Mouse (Mus musculus) brain, adult 2 months (tissue): Measurements from ENCODE around the gene Cd164.

Experiments
- DNase-seq: peaks from one replicate; pipeline ENCODE4 v3.0.0; 2011; ENCODE audit warnings: low read depth, low spot score

Gene Cd164

DNA sequence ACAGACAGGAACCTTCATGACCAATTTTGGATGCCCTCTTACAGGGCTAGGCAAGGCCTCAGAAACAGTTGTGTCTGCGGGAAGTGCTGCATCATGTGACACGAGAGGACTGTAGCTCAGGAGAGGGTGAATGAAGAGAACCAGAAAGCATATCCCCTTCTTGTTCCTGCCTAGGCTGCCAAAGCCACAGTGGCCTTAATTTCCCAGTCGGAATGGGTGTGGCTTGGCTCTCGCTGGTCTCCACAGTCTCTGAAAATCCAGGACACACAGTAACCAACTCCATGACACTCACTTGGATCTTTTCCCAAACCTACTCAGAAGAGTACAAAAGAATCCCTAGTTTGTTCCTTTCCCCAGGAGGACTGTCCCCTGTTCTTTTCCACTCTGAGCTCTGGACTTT lies 18.3 kb upstream of the Cd164 start:
- peak; percentile 54 for DNase-seq

DNA sequence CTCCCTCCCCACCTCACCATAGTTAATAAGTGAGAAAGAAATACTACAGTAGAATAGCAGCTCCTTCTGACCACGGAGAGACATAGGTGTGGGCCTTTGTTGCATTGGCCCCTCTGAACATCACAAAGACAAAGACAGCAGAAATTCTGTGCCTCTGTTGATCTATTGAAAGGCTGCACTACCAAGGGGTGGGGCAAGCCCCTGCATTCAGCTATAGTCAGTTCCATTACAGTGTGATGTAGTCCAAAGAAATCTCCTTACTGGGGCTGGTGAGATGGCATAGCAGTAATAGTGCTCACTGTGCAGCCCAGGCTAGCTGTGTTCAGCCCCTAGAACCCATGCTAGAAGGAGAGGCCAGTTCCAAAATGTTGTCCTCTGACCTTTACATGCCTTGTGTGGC lies 14.2 kb upstream of the Cd164 start:
- DNase-seq: no peak

DNA sequence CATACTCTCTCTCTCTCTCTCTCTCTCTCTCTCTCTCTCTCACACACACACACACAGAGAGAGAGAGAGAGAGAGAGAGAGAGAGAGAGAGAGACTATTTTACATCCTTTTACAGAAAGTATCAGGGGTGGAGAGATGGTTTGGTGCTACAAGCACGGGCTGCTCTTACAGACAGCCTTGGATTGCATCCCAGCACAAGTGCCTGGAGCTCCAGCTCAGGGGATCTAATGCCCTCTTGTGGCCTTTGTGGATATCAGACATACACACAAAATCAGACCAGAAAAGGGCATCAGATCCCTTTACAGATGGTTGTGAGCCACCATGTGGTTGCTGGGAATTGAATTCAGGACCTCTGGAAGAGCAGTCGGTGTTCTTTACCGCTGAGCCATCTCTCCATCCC lies 13.8 kb upstream of the Cd164 start:
- peak; percentile 96 for DNase-seq

- DNase-seq: peak; percentile 36
These were observed 10.1 kb upstream of the Cd164 start for GRCm38 (mm10) chr10:41509160-41509559.

DNA sequence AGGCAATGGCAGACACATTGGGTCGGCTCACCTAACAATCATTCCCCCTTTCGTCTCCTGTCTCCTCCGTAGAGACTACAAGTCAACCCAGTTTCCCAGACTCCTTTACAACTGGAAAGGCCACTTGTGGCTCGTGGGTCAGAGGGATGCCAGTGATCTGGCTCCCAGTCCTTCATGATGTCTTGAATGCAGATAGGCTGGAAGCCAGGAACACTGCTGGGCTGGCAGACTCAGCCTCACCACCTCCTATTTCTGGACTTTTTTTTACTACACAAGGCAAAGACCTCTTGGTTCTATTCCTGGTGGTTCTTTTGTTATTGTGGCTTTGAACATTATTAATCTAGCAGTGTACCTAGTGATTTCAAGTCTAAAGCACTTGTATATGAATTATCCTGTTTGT lies 4.9 kb upstream of the Cd164 start:
- no peak for DNase-seq

DNA sequence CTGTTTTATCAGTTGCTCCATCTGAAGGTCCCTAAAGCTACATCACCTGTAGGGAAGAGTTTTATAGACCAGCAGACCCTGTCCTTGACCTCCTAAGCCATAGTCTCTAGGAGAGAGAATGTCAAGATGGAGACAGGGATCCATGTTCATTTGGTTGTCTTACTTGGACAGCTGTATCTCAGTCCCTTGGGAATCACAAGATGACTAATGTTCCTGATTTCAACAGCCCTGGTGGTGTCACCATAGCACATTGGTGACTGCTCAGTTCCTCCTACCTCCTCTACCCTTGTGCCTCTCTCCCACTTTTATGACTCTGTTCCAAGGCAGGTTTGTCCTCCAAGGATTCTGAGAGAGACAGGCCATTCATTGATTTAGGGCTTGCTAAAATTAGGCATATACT lies 4.3 kb upstream of the Cd164 start:
- peak; percentile 12 for DNase-seq

DNA sequence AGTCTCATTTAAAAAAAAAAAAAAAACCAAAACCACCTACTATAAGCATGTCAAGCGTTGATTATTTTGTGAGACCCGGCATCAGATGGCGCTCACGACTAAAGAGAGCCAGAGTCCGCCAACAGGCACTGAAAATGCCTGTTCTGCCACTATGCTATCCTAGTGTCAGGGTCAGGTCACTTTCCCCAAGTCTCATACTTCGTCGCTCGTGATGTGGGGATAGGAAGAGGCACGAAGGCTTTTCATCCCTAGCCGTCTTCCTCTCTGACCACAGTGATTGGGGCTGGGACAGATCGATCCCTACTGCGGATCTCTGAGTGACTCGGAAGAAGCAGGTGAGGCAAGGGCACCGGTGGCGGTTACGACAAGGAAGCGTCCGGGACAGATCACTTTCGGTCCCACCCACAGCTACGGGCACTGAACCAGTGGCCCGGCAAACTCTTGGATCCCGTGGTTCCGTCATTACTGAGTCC lies 670 bp upstream of the Cd164 start:
- DNase-seq: peak; percentile 92

GRCm38 (mm10) chr10:41519640-41520409 lies 611 bp downstream of the Cd164 start:
- DNase-seq: peak; percentile 51

- no peak for DNase-seq
These were observed 1.1 kb downstream of the Cd164 start for GRCm38 (mm10) chr10:41520410-41520673.

DNA sequence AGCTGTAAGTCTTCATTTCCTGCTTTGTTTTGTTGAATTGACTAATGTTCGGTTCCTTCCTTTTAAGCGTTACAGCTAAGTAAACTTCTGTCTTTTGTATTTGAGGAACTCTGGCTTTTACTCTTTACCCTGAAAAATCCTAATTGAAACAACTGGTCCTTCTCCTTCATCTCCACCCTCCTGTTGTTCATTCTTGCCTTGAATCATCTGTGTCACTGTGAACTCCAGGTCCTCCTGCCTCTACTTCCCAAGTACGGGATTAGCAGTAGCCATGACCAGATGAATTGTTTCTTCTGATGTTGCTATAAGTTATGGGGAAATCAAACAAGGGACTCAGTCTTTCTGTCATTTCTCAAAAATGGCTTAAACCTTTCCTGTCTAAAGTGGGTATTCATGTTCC lies 4.2 kb downstream of the Cd164 start:
- DNase-seq: no peak

- no peak for DNase-seq
These were observed 6.5 kb downstream of the Cd164 start for GRCm38 (mm10) chr10:41525696-41526095.

- DNase-seq: no peak
These were observed 10.8 kb downstream of the Cd164 start for GRCm38 (mm10) chr10:41529972-41530371.

DNA sequence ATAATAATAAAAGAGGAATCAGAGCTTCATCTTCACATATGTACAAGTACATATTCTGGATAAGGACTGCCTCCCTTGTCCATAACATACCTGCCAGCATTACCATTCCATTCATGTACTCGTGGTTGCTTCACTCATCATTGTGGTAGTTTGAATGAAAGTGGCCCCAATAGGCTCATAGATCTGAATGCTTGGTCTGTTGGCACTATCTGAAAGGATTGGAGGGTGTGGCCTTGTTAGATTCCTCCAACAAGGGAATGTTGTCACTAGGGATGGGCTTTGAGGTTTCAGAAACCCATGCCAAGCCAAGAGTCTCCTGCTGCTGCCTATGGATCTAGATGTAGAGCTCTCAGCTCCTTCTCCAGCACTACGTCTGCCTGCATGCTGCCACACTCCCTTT lies 16.8 kb downstream of the Cd164 start:
- DNase-seq: no peak

DNA sequence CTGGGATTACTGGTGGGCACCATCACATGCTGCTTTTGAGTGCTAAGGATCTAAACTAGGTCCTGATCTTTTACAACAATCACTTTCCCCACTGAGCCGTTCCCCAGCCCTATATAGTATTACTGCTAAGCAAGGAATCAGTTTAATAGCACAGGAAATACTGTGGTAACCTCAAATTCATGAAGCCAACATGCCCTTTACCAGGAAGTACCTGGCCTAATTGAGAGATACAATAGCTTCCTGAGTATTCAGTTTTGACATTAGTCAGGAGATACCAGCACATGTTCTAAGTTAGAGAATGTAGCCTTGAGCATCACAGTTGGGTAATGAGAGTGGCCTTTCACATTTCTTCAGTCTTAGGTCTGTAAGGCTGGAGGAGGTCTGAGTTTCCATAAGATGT lies 17.5 kb downstream of the Cd164 start:
- no peak for DNase-seq

GRCm38 (mm10) chr10:41537226-41537982 lies 18.2 kb downstream of the Cd164 start:
- no peak for DNase-seq

- DNase-seq: no peak
These were observed 18.7 kb downstream of the Cd164 start for GRCm38 (mm10) chr10:41537983-41538330.

DNA sequence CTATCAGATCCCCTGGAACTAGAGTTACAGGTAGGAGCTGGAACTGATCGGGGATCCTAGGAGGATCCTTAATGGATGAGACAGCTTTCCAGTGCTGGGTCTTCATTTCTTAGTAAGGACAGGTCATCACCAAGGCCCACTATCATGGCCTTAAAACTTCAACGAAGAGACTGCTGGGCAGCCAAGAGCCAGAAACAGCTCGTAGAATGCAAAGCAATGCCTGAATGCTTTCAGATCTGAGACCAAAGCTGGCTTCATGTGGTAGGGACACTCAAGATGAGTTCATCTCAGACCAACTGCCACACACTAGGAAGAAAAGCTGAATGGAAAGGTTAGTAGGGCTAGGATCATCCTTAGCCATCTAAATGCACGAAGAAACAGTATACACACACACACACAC lies 19.8 kb downstream of the Cd164 start:
- DNase-seq: no peak

- DNase-seq: no peak
These were observed 22.8 kb downstream of the Cd164 start for GRCm38 (mm10) chr10:41542057-41542456.

GRCm38 (mm10) chr10:41543439-41543838 lies 24.2 kb downstream of the Cd164 start:
- no peak for DNase-seq

DNA sequence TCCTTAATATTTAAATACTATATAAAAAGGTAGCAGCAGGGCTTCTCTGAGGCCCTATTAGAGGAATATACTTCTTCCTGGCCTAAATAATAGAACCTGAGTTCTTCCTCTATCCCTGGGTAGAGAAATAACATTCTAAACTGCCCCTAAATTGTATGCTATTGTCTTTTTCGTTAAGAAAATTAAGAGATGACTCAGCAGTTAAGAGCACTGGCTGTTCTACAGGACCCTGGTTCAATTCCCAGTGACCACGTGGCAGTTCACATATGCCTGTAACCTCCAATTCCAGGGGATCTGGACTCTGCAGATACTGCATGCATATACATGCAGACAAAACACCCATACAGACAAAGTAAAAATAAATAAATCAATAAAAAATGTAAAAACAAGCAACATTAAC lies 24.6 kb downstream of the Cd164 start:
- no peak for DNase-seq

DNA sequence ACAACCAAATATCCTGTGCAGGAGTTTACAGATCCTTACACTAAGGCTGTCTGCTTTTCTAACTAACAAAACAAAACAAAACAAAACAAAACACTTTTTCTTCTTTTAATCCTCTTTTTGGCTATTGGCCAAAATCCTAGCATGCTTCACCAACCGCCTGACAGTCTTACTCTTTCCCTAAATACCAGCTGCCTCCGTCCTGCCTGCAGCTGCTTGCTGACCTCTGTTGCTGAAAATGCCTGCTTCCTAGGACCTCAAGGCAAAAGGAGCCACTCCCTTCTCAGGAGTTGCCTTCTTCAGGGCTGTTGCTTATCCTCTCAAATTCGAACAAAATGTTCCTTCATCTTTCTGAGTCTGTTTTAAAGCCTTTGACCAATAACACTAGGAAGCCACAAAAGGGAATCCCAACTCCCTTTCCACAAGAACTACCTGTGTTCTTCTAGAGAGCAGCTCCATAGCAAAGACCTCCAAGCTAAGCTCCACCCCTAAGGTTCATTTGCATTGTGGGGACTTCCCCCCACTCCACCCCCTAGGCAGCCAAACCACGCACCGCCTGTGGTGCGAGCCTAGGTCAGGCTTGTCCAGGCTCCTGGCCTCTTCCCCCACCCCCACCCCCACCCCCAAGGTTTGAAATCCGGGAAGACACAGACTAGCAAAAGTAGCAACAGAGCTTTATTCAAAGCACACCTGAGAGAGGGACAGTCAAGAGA lies 25.4 kb downstream of the Cd164 start:
- DNase-seq: no peak

GRCm38 (mm10) chr10:41545224-41545755 lies 26.1 kb downstream of the Cd164 start:
- DNase-seq: no peak
